ENCODE assay signal across 24 mouse cellular contexts in the genomic region with DNA sequence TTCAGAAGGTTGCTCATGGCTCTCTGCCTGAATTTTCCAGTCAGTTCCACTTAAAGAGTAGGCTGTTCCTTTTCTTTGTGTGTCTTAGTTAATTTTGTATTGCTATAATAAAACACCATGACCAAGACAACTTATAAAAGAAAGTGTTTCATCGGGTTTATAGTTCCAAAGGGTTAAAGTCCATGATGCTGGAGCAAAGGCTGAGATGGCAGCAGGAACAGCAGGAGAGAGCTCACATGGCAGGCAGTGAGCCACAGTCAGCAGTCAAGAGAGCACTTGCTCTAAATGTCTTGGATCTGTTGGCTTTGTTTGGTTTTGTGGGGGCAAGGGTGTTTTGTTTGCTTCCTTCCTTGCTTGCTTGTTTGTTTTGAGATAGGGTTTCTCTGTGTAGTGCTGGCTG. TPM values are rescaled to one million over a fixed set of nuclear protein-coding genes. Genes with fewer than 3 reads are reported as not detected.
A peak's percentile ranks its signal among the peaks of the same experiment; 100 is the strongest.
DNase-seq lines count a peak whose midpoint lies in the region; ATAC-seq and TF ChIP-seq lines count a peak whose summit lies in the region.
"Had no signal": no experiment of that assay in that cellular context is flagged by ENCODE, and none has a peak within 500 bp of the region (broad histone marks: within the 10 kb centered on the region; RNA-seq: fewer than 3 reads in every experiment).

No protein-coding gene starts in this region.

- no peaks in the 10 kb centered on the region for H3K4me1 ChIP-seq in intestine, postnatal 0 days (replicated peaks; ENCODE audit: control insufficient read depth, insufficient read depth, low read length)
- H3K4me1 ChIP-seq in midbrain, embryonic 11.5 days (ENCODE audit: control insufficient read depth, insufficient read depth, low read length), result no peaks in the 10 kb centered on the region
- H3K4me1 ChIP-seq: embryonic facial prominence, embryonic 12.5 days; embryonic facial prominence, embryonic 15.5 days; forebrain, embryonic 12.5 days; forebrain, embryonic 15.5 days; heart, embryonic 13.5 days had no signal

- peak; percentile 63; the same call in 1 of the 2 replicates for ATAC-seq in intestine, postnatal 0 days
- no peak for ATAC-seq in midbrain, embryonic 11.5 days (ENCODE audit: low FRiP score)
- no peak for ATAC-seq in erythroblast, adult 5-6 weeks (replicated peaks; ENCODE audit: low FRiP score, poor library complexity, severe bottlenecking)
- ATAC-seq: CD4-positive, CD25-positive, alpha-beta regulatory T cell, adult 4 months; forebrain, embryonic 15.5 days had no signal

- no peak overlapping the region for H3K4me2 ChIP-seq in intestine, postnatal 0 days (replicated peaks; ENCODE audit: low read depth)
- H3K4me2 ChIP-seq in midbrain, embryonic 11.5 days, result no peak overlapping the region
- H3K4me2 ChIP-seq: embryonic facial prominence, embryonic 12.5 days; embryonic facial prominence, embryonic 15.5 days; forebrain, embryonic 12.5 days; forebrain, embryonic 15.5 days; heart, embryonic 13.5 days; hindbrain, embryonic 14.5 days had no signal

- no peak overlapping the region for H3K4me3 ChIP-seq in intestine, postnatal 0 days (ENCODE audit: low read depth, low read length)
- H3K4me3 ChIP-seq in midbrain, embryonic 11.5 days (ENCODE audit: low read depth, low read length), result no peak overlapping the region
- H3K4me3 ChIP-seq: embryonic facial prominence, embryonic 12.5 days; embryonic facial prominence, embryonic 15.5 days; erythroblast, embryonic 14.5 days; forebrain, embryonic 12.5 days; forebrain, embryonic 15.5 days; heart, embryonic 13.5 days had no signal

- H3K27me3 ChIP-seq in intestine, postnatal 0 days (replicated peaks; ENCODE audit: control insufficient read depth, insufficient read depth, low read length), result no peaks in the 10 kb centered on the region
- H3K27me3 ChIP-seq in midbrain, embryonic 11.5 days (ENCODE audit: control insufficient read depth, insufficient read depth, low read length), result no peaks in the 10 kb centered on the region
- H3K27me3 ChIP-seq: embryonic facial prominence, embryonic 12.5 days; embryonic facial prominence, embryonic 15.5 days; forebrain, embryonic 12.5 days; forebrain, embryonic 15.5 days; heart, embryonic 13.5 days had no signal

- H3K9me3 ChIP-seq in intestine, postnatal 0 days (ENCODE audit: control insufficient read depth), result no peaks in the 10 kb centered on the region
- no peaks in the 10 kb centered on the region for H3K9me3 ChIP-seq in midbrain, embryonic 11.5 days (ENCODE audit: control insufficient read depth, low read length)
- H3K9me3 ChIP-seq: embryonic facial prominence, embryonic 12.5 days; embryonic facial prominence, embryonic 15.5 days; forebrain, embryonic 12.5 days; forebrain, embryonic 15.5 days; heart, embryonic 13.5 days had no signal

- H3K9ac ChIP-seq in intestine, postnatal 0 days (ENCODE audit: low read depth, low read length), result no peak overlapping the region; the same call in 1 of the 2 replicates
- H3K9ac ChIP-seq in midbrain, embryonic 11.5 days (ENCODE audit: low read length), result no peak overlapping the region
- H3K9ac ChIP-seq: embryonic facial prominence, embryonic 12.5 days; embryonic facial prominence, embryonic 15.5 days; forebrain, embryonic 12.5 days; forebrain, embryonic 15.5 days; heart, embryonic 13.5 days; hindbrain, embryonic 14.5 days had no signal

- 0 out of 2 replicates have a peak overlapping the region, but pooled peaks have one; percentile 21 for H3K27ac ChIP-seq in intestine, postnatal 0 days (ENCODE audit: low read depth, low read length)
- H3K27ac ChIP-seq in midbrain, embryonic 11.5 days (ENCODE audit: low read depth, low read length), result no peak overlapping the region
- H3K27ac ChIP-seq: embryonic facial prominence, embryonic 12.5 days; embryonic facial prominence, embryonic 15.5 days; forebrain, embryonic 12.5 days; forebrain, embryonic 15.5 days; heart, embryonic 13.5 days; hindbrain, embryonic 14.5 days had no signal

- 37% methylated on average over 1 of the region's 1 CpGs for WGBS in intestine, postnatal 0 days
- 54% methylated on average over 1 of the region's 1 CpGs for WGBS in large intestine, adult 2 months
- 84% methylated on average over 1 of the region's 1 CpGs for WGBS in midbrain, embryonic 11.5 days

- DNase-seq in kidney, adult 9 months, result peak; percentile 44
- no peak for DNase-seq in kidney, postnatal 4 days
- DNase-seq in large intestine, adult 2 months (ENCODE audit: low read depth, low spot score), result peak; percentile 76
- no peak for DNase-seq in midbrain, embryonic 11.5 days (ENCODE audit: low spot score, missing footprints)
- DNase-seq: adrenal gland, adult 2 months; adrenal gland, postnatal 14 days; cerebellum, adult 11 months; cerebellum, adult 2 months; cerebellum, adult 9-11 months; cerebellum, postnatal 25 days; gastrocnemius, postnatal 25 days; heart, adult 18-20 months; heart, postnatal 14 days; heart, postnatal 4 days had no signal

- TF ChIP-seq CTCF in intestine, postnatal 0 days (IDR thresholded peaks at IDR 0.05; ENCODE audit: low read depth), result no peak

- H3K36me3 ChIP-seq in intestine, postnatal 0 days (ENCODE audit: control insufficient read depth, insufficient read depth), result no peaks in the 10 kb centered on the region
- no peaks in the 10 kb centered on the region for H3K36me3 ChIP-seq in midbrain, embryonic 11.5 days (ENCODE audit: control insufficient read depth, insufficient read depth, low read length)
- H3K36me3 ChIP-seq: embryonic facial prominence, embryonic 12.5 days; embryonic facial prominence, embryonic 15.5 days; forebrain, embryonic 12.5 days; forebrain, embryonic 15.5 days; heart, embryonic 13.5 days had no signal

RNA-seq across cellular contexts. Expression of gene Zfp710, which starts 26.9 kb away (rescaled TPM):
- polyA plus RNA-seq in intestine, postnatal 0 days (2015; fragmentation: Nextera tagmentation; extraction: Ambion mirVana), result 8.5 and 9.4 TPM in 2 replicates
- polyA plus RNA-seq in large intestine, adult 2 months (2012; rRNA removed), result 30.7 and 51.2 TPM in 2 replicates
- polyA plus RNA-seq in midbrain, embryonic 11.5 days (2014; fragmentation: Nextera tagmentation; extraction: Ambion mirVana), result 25.6 and 31.3 TPM in 2 replicates
- 6.9 and 8.8 TPM in 2 replicates for total RNA-seq in erythroblast, adult 5-6 weeks (2015; ENCODE audit: low replicate concordance)
- total RNA-seq in erythroblast, adult 5-6 weeks (2017; ENCODE audit: low replicate concordance), result 5.1 and 6.0 TPM in 2 replicates

Comparison
In these comparisons a context has a peak if more than half of its experiments do, and no peak if none do; other contexts are left out.
1. DNase-seq: peak in kidney, adult 9 months (single experiment) and large intestine, adult 2 months (single experiment); none in kidney, postnatal 4 days (0 of 2) and midbrain, embryonic 11.5 days (single experiment).